ENCODE assay signal across 17 mouse cellular contexts in the genomic region with DNA sequence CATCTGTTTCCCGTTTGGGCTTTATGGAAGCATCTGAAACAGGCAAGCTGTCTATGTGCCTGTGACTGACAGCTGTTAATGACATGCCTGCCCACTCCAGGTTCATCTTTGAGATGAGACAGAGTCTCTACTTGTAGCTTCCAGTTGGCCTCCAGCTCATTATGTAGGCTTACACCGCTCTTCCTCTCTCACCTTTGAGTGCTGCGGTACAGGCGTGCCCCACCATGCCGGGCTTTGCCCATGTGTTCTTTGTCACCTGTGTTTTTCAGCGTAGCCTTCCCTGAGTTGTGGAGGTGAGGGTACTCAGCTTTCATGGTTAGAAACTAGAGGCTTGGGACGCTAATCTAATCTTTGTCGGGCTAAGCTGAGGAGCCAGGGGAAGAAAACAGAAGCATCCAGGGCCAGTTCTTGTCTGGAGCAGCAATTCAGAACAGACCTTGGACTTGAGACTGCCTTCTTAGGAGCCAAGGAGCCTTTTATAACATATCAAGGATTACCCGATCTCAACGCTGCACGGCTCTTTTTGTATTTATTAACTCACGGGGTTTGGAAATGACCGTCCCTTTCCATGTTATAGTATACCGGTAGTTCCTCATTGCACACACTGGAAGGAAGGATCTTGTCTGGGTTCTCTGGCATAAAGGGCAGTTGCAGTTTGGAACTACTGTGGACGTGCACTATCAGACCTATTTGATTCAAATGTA. TPM values are rescaled to one million over a fixed set of nuclear protein-coding genes. Genes with fewer than 3 reads are reported as not detected.
A peak's percentile ranks its signal among the peaks of the same experiment; 100 is the strongest.
DNase-seq lines count a peak whose midpoint lies in the region; ATAC-seq lines count a peak whose summit lies in the region.
"Had no signal": no experiment of that assay in that cellular context is flagged by ENCODE, and none has a peak within 500 bp of the region (broad histone marks: within the 10 kb centered on the region; RNA-seq: fewer than 3 reads in every experiment).

No protein-coding gene starts in this region.

- no peak overlapping the region for H3K9ac ChIP-seq in heart, embryonic 11.5 days (ENCODE audit: low read depth, low read length)
- no peak overlapping the region for H3K9ac ChIP-seq in intestine, embryonic 15.5 days
- no peak overlapping the region for H3K9ac ChIP-seq in liver, embryonic 13.5 days
- H3K9ac ChIP-seq: forebrain, postnatal 0 days; midbrain, embryonic 15.5 days; neural tube, embryonic 12.5 days had no signal

- no peak for ATAC-seq in heart, embryonic 11.5 days (replicated peaks; ENCODE audit: insufficient number of reproducible peaks, low FRiP score, low TSS enrichment)
- peak; percentile 72 for ATAC-seq in intestine, embryonic 15.5 days
- ATAC-seq in liver, embryonic 13.5 days (ENCODE audit: low read depth) = 0 out of 2 replicates have a peak, but pooled peaks have one; percentile 28
- ATAC-seq: forebrain, postnatal 0 days; hindbrain, embryonic 16.5 days had no signal

- WGBS in heart, embryonic 11.5 days (ENCODE audit: insufficient replicate concordance) = 70% methylated on average over 15 of the region's 15 CpGs
- 68% methylated on average over 15 of the region's 15 CpGs for WGBS in intestine, embryonic 15.5 days
- WGBS in liver, embryonic 13.5 days (ENCODE audit: insufficient replicate concordance) = 84% methylated on average over 15 of the region's 15 CpGs

- H3K4me1 ChIP-seq in heart, embryonic 11.5 days (ENCODE audit: control insufficient read depth, insufficient read depth, low read length) = peaks cover 56% of the 10 kb centered on the region
- peaks cover 29% of the 10 kb centered on the region for H3K4me1 ChIP-seq in intestine, embryonic 15.5 days (replicated peaks)
- H3K4me1 ChIP-seq in liver, embryonic 13.5 days (replicated peaks) = peaks cover 44% of the 10 kb centered on the region

- no peaks in the 10 kb centered on the region for H3K27me3 ChIP-seq in heart, embryonic 11.5 days (ENCODE audit: control insufficient read depth, insufficient read depth, low read length)
- no peaks in the 10 kb centered on the region for H3K27me3 ChIP-seq in intestine, embryonic 15.5 days (replicated peaks)
- no peaks in the 10 kb centered on the region for H3K27me3 ChIP-seq in liver, embryonic 13.5 days
- H3K27me3 ChIP-seq: midbrain, embryonic 15.5 days; neural tube, embryonic 12.5 days had no signal

- no peak overlapping the region for H3K4me3 ChIP-seq in heart, embryonic 11.5 days (ENCODE audit: low read depth, low read length)
- H3K4me3 ChIP-seq in intestine, embryonic 15.5 days (replicated peaks) = no peak overlapping the region
- no peak overlapping the region for H3K4me3 ChIP-seq in liver, embryonic 13.5 days (replicated peaks)
- H3K4me3 ChIP-seq: midbrain, embryonic 15.5 days; neural tube, embryonic 12.5 days had no signal

- H3K9me3 ChIP-seq in heart, embryonic 11.5 days (replicated peaks; ENCODE audit: control insufficient read depth, low read length) = no peaks in the 10 kb centered on the region
- no peaks in the 10 kb centered on the region for H3K9me3 ChIP-seq in intestine, embryonic 15.5 days
- H3K9me3 ChIP-seq in liver, embryonic 13.5 days (replicated peaks) = no peaks in the 10 kb centered on the region
- H3K9me3 ChIP-seq: midbrain, embryonic 15.5 days; neural tube, embryonic 12.5 days had no signal

- H3K27ac ChIP-seq in heart, embryonic 11.5 days (ENCODE audit: low read depth, low read length) = peak overlapping the region; percentile 51
- H3K27ac ChIP-seq in intestine, embryonic 15.5 days = peak overlapping the region; percentile 90
- H3K27ac ChIP-seq in liver, embryonic 13.5 days = no peak overlapping the region
- H3K27ac ChIP-seq: midbrain, embryonic 15.5 days; neural tube, embryonic 12.5 days had no signal

- H3K36me3 ChIP-seq in heart, embryonic 11.5 days (ENCODE audit: control insufficient read depth, insufficient read depth, low read length) = no peaks in the 10 kb centered on the region
- H3K36me3 ChIP-seq in intestine, embryonic 15.5 days = no peaks in the 10 kb centered on the region
- no peaks in the 10 kb centered on the region for H3K36me3 ChIP-seq in liver, embryonic 13.5 days
- H3K36me3 ChIP-seq: midbrain, embryonic 15.5 days; neural tube, embryonic 12.5 days had no signal

- no peak overlapping the region for H3K4me2 ChIP-seq in heart, embryonic 11.5 days
- peak overlapping the region; percentile 41 for H3K4me2 ChIP-seq in intestine, embryonic 15.5 days (replicated peaks)
- H3K4me2 ChIP-seq in liver, embryonic 13.5 days = no peak overlapping the region; the same call in 1 of the 2 replicates
- H3K4me2 ChIP-seq: midbrain, embryonic 15.5 days; neural tube, embryonic 12.5 days had no signal

- no peak for DNase-seq in heart, adult 8-10 months (ENCODE audit: low spot score)
- DNase-seq in kidney, adult 9 months = peak; percentile 58
- DNase-seq in kidney, adult 18-20 months = no peak
- DNase-seq in liver, embryonic 13.5 days = no peak
- no peak for DNase-seq in ovary, adult 18-20 months (ENCODE audit: low spot score)
- DNase-seq: cerebellum, postnatal 10 days; forebrain, postnatal 0 days; gastrocnemius, postnatal 14 days; layer of hippocampus, adult 9-11 months; left cerebral cortex, postnatal 4 days; lung, adult 18-20 months; retina, postnatal 1 day had no signal

RNA-seq across cellular contexts. Expression of gene Ank, which starts 40.6 kb away (rescaled TPM):
- 11.9 and 13.5 TPM in 2 replicates for polyA plus RNA-seq in heart, embryonic 11.5 days (2014; fragmentation: Nextera tagmentation; extraction: Ambion mirVana)
- total RNA-seq in heart, adult 8-10 months (2022) = 100 to 1,000 TPM; 216 to 229 (median 226) TPM
- polyA plus RNA-seq in intestine, embryonic 15.5 days (2015; fragmentation: Nextera tagmentation; extraction: Ambion mirVana) = 15.9 and 16.7 TPM in 2 replicates
- polyA plus RNA-seq in liver, embryonic 13.5 days (2015; fragmentation: Nextera tagmentation; extraction: Ambion mirVana) = 11.1 and 11.8 TPM in 2 replicates
